Mouse (Mus musculus) cerebellum, adult 2 months (tissue): Measurements from ENCODE around the gene Sirt4.

Source experiments
- CTCF ChIP-seq: fragments of 200-500 bp; IDR thresholded peaks from 2 replicates; pipeline ENCODE4 v1.5.1; 2011; ENCODE audit warnings: low read depth, mild to moderate bottlenecking, control low read depth, low read length, moderate library complexity, borderline replicate concordance; ENCODE audit not compliant: insufficient read depth
- POLR2A ChIP-seq: fragments of 200-500 bp; IDR thresholded peaks from 2 replicates; pipeline ENCODE4 v1.6.1; 2011; ENCODE audit warnings: low read length, control low read depth, borderline replicate concordance; ENCODE audit not compliant: insufficient read depth

GRCm38 (mm10) chr5:115435755-115436379 lies 48.7 kb downstream of the Sirt4 start:
- TF ChIP-seq POLR2A (no peak), CTCF (no peak)
